Comparison of ENCODE assay signal across 8 mouse cellular contexts in the genomic region with DNA sequence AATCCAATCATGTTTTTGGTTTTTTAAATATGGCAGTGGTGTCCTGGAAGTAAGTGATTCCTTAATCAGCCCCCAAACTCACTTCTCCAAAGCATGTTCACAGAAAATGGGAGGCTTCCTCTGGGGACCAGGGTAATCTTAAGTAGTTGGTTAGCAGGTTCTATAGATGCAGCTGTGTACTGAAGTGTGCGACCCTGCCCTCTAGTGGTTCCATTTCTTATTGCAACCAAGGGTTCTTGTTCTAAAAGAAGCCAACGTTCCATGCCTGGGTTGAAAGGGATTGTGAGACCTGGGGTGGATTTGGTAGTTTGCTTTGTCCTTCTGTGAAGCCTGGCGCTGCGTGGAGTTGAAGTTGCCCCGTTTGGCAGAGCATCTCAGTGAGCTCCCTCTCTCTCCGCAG. TPM values are rescaled to one million over a fixed set of nuclear protein-coding genes. Genes with fewer than 3 reads are reported as not detected.
DNase-seq lines count a peak whose midpoint lies in the region; ATAC-seq lines count a peak whose summit lies in the region.

No protein-coding gene starts in this region.

- H3K9me3 ChIP-seq in kidney, embryonic 14.5 days (ENCODE audit: control insufficient read depth, low read length), result no peaks in the 10 kb centered on the region

- no peak overlapping the region for H3K4me3 ChIP-seq in kidney, embryonic 14.5 days (ENCODE audit: low read length)

- WGBS in kidney, embryonic 14.5 days, result 54% methylated on average over 6 of the region's 6 CpGs

- intact Hi-C loops in left cerebral cortex, postnatal 14 days (cut with DNase I), result loop anchor here (5.0 kb wide), 1 partner anchor 152 kb away; a partner anchor contains a TSS

- H3K27me3 ChIP-seq in kidney, embryonic 14.5 days (ENCODE audit: control insufficient read depth, insufficient read depth, low read length), result no peaks in the 10 kb centered on the region

- ATAC-seq in kidney, embryonic 14.5 days (ENCODE audit: low FRiP score, low TSS enrichment), result no peak

- no peaks in the 10 kb centered on the region for H3K4me1 ChIP-seq in kidney, embryonic 14.5 days (ENCODE audit: control insufficient read depth, insufficient read depth, low read length)

- DNase-seq in kidney, adult 18-20 months, result peak; percentile 74
- peak; percentile 68 for DNase-seq in WW6 (ENCODE audit: low read depth, low spot score)
- peak; percentile 93 for DNase-seq in embryo, embryonic 10.5 days (ENCODE audit: low spot score)
- peak; percentile 86 for DNase-seq in heart, postnatal 4 days
- DNase-seq in left cerebral cortex, postnatal 14 days (ENCODE audit: low spot score in 2 of 2), result peak; percentile 91 to 92
- peak; percentile 85 for DNase-seq in naive thymus-derived CD4-positive, alpha-beta T cell, adult 2 months (ENCODE audit: low read depth)
- DNase-seq in thymus, postnatal 0 days (ENCODE audit: low spot score), result peak; percentile 83

- H3K9ac ChIP-seq in kidney, embryonic 14.5 days (ENCODE audit: low read depth, low read length), result no peak overlapping the region

- no peak overlapping the region for H3K27ac ChIP-seq in kidney, embryonic 14.5 days (ENCODE audit: low read depth, low read length)

- no peak overlapping the region for H3K4me2 ChIP-seq in kidney, embryonic 14.5 days (replicated peaks; ENCODE audit: low read depth, low read length)

- H3K36me3 ChIP-seq in kidney, embryonic 14.5 days (ENCODE audit: control insufficient read depth, insufficient read depth, low read length), result peaks cover 82% of the 10 kb centered on the region

RNA-seq across cellular contexts. Expression of a gene that starts 26.7 kb away (rescaled TPM):
- 225 and 229 TPM in 2 replicates for polyA plus RNA-seq in kidney, embryonic 14.5 days (2014; fragmentation: Nextera tagmentation; extraction: Ambion mirVana)
- total RNA-seq in heart, postnatal 4 days (2021), result 10 to 100 TPM; 76.4 to 77.9 TPM
- total RNA-seq in left cerebral cortex, postnatal 14 days (2021), result 10 to 100 TPM; 90.2 to 93.2 TPM
- polyA plus RNA-seq in thymus, postnatal 0 days (2015; fragmentation: Nextera tagmentation; extraction: Ambion mirVana), result 31.3 and 39.8 TPM in 2 replicates

RNA-seq across cellular contexts. Expression of a gene that starts 26.8 kb away (rescaled TPM):
- 54.7 and 63.6 TPM in 2 replicates for polyA plus RNA-seq in kidney, embryonic 14.5 days (2014; fragmentation: Nextera tagmentation; extraction: Ambion mirVana)
- 10 to 100 TPM; 57.6 to 62.7 TPM for total RNA-seq in heart, postnatal 4 days (2021)
- 100 to 1,000 TPM; 105 to 107 TPM for total RNA-seq in left cerebral cortex, postnatal 14 days (2021)
- 81.6 and 85.6 TPM in 2 replicates for polyA plus RNA-seq in thymus, postnatal 0 days (2015; fragmentation: Nextera tagmentation; extraction: Ambion mirVana)

RNA-seq across cellular contexts. Expression of a gene that starts 46.7 kb away (rescaled TPM):
- 3.2 and 4.4 TPM in 2 replicates for polyA plus RNA-seq in kidney, embryonic 14.5 days (2014; fragmentation: Nextera tagmentation; extraction: Ambion mirVana)
- 10 to 100 TPM; 28.0 to 34.8 TPM for total RNA-seq in heart, postnatal 4 days (2021)
- total RNA-seq in left cerebral cortex, postnatal 14 days (2021), result 10 to 100 TPM; 14.1 to 14.7 TPM
- polyA plus RNA-seq in thymus, postnatal 0 days (2015; fragmentation: Nextera tagmentation; extraction: Ambion mirVana), result 1.2 and 1.3 TPM in 2 replicates

RNA-seq across cellular contexts. Expression of a gene that starts 46.7 kb away (rescaled TPM):
- 15.8 and 16.9 TPM in 2 replicates for polyA plus RNA-seq in kidney, embryonic 14.5 days (2014; fragmentation: Nextera tagmentation; extraction: Ambion mirVana)
- 10 to 100 TPM; 25.9 to 29.2 TPM for total RNA-seq in heart, postnatal 4 days (2021)
- 10 to 100 TPM; 71.3 to 71.5 TPM for total RNA-seq in left cerebral cortex, postnatal 14 days (2021)
- 22.0 and 23.5 TPM in 2 replicates for polyA plus RNA-seq in thymus, postnatal 0 days (2015; fragmentation: Nextera tagmentation; extraction: Ambion mirVana)
